Mouse (Mus musculus) olfactory bulb, adult 2 months (tissue): ENCODE results near the gene Ankfn1.

Experiments used
- CTCF ChIP-seq: fragments of 200-500 bp; IDR thresholded peaks from 2 replicates; pipeline ENCODE4 v1.5.1; 2012; ENCODE audit warnings: low read depth, mild to moderate bottlenecking, low read length, moderate library complexity; ENCODE audit not compliant: insufficient read depth
- POLR2A ChIP-seq: fragments of 200-500 bp; IDR thresholded peaks from 2 replicates; pipeline ENCODE4 v1.6.1; 2012; ENCODE audit warnings: mild to moderate bottlenecking, low read depth, low read length, moderate library complexity; ENCODE audit not compliant: insufficient read depth

- TF ChIP-seq POLR2A, result no peak
- no peak for TF ChIP-seq CTCF
These were observed 30.5 kb upstream of the Ankfn1 start for GRCm38 (mm10) chr11:89807998-89808397.
